Mouse (Mus musculus) gastrocnemius, postnatal 25 days (tissue): ENCODE data around the gene Idh3g. TPM values are rescaled to one million over a fixed set of nuclear protein-coding genes. Genes with fewer than 3 reads are reported as not detected.

ENCODE experiments used
- DNase-seq: peaks from one replicate; pipeline ENCODE4 v3.0.0; 2022
- long read RNA-seq, 2 experiments: library from polyadenylated mRNA; stranded (forward); transcript quantifications; one replicate each; pipeline ENCODE4 v2.0.0; 2021
- total RNA-seq, 2 experiments: library from RNA; stranded (reverse); gene quantifications; 1 replicate in 1 of 2; 2 replicates in 1 of 2; pipeline ENCODE4 v1.2.3; 2021

Idh3g gene
- 100 to 1,000 TPM; 399 to 430 TPM for total RNA-seq
- long read RNA-seq, experiment 1, partial matches to known transcripts: 17 of 461 reads
- long read RNA-seq, experiment 1, other reads (novel, unspliced or antisense): 442 of 461 reads
- long read RNA-seq, experiment 2, partial matches to known transcripts: 17 of 389 reads
- long read RNA-seq, experiment 2, other reads (novel, unspliced or antisense): 369 of 389 reads

DNA sequence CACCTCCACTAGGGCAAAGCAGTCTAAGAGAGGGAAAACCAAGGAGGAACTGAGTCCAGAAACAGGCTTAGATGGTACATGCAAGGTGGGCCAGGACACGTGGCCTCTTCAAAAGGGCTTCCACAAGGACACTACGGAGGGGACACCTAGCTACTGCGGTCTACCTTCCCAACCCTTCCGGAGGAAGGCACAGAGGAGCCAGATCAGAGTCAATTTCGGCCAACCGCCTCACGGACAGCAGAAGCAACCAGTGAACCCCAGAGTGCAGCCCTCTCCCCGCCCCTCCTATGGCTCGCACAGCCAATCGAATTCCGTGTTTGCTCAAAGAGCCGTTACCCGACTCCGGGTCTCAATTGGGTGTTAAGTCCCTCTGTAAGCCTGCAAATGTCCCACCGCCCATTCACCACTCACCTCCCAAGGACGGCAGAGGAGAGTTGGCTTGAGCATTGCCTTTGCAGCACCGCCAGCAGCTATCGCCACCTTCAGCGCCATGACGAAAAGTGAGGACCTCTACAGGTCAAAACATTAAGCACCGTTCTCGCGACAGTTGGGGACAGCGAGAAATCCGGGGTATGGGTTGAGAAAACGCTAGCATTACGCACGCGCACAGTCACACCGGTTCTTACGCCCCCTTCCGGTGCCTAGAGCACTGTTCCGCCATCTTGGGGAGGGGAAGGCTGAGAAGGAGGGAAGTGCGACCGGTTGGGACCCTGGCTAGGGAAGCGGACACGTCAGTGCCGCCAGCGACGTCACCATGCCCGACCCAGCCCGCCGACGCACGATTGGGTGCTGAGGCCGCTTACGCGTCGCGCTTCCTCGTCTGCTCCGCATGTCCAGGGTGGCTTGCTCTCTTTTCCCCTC lies at the start of gene Idh3g, which contains the start of gene Ssr4:
Gene Idh3g (minus strand): TSS at position 534 of the 861 bp plus-strand sequence.
Gene Ssr4 (plus strand): TSS at position 665 of the 861 bp plus-strand sequence.
- DNase-seq: peak; percentile 92

DNA sequence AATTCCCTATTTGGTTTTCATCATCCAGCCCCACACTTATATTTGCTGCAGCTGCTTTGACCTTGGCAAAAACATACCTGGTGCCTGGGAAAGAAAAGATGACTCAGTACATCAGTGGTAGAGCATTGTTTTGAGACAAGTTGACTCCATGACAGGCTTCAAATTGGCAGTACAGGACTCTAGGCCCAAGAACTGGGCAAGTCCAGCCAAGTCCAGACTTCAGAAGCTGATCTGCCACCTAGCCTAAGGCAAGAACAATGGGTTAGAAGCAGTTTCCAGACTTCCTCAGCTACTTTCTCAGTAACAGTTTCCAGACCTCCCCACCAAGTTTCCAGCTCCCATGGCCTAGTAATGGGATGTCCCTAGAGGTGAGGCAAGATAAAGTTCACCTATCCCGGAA lies 49.0 kb upstream of the Idh3g start:
- no peak for DNase-seq

DNA sequence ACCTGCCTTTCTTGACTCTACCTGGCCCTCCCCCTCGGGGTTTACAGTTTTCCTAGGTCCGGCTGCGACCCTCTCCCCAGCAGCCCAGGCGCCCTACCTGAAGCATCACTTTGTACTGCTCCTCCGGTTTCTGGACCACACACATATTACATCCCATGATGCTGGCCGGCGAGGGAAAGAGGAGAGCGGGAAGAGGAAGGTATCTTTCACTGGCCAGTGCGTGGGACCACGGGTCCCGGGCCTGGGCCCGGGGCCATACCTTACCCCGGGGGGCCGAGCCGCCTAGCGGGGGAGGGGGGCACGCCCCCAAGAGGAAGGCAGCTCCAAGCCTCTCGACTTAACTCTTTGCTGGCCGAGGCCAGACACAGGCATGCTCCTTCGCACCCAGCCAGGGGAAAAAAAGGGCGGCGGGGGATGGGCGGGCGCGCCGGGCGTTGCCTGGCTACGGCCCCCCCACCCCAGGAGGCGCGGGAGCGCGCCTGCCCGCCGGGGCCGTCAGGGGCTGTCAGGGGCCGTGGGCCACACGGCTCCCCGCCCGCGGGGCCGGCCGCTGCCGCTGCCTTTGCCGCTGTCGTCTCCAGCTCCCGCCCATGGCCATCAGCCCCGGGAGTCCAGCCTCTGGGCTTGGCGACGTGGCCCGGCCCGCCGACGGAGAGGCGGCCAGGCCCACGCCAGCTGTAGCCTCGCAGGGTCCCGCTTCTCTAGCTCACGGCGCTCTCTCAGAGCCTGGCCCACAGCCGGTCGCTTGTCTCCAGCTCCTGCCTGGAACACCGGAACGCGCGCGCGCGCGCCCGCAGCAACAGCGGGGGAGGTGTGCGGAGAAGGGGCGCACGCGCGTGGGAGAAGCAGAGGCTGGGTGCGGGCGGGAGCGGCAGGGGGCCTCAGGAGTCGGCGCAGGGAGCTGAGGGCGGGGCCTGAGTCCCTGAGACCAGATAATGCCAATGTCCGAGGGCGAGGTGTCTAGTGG lies 37.8 kb upstream of the Idh3g start, which contains the start of gene Pdzd4:
Gene Pdzd4 (minus strand): TSS at position 785 of the 967 bp plus-strand sequence.
- DNase-seq: peak; percentile 26

DNA sequence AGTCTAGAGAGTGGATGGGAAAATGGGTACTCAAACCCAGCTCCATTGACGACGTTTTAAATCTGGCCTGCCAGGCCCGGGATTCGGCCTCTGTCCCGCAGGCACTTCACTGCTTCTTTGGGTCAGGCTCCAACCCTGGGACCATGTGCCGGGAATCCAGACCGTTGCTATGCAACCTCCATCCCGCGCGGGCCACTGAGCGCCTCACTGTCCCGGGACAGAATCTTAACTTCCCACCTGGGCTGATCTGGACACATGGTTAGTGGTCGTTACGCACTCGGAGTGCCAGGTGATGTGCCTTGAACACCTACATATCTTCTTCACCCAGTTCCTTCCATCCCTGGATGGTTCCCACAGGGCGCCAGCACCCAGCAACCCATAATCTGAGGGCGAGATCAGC lies 37.0 kb upstream of the Idh3g start:
- no peak for DNase-seq

DNA sequence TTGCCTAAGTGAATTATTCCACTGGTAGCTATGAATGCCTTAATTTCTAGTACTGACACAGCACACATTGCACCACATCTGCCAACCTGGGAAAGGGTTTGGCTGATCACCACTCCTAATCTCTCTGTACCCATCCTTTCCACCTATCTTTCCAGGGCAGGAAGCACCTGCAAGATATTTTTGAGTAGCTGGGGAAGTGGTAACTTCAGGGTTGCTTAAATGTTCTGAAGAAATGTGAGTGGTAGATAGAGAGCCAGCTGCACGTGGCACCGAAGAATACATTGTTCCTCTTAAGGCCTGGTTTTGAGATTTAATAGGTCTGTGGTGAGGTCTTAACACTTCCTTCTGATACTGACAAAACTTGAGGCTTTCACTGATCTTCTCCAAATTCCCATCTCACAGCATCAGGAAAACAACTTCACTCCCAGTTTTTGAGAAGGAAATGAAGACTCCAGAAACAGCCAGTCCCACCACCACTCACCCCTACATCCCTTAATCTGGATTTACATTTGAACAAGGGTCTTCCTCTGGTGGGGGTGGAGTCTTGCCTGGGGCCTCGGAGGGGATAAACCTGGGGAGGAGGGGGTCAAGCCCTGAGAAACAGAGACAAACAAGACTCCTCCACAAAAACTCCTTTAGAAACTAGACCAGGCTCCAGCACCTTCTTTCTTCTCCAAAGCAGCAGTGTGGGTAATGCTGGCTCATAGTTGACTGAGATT lies 30.1 kb upstream of the Idh3g start:
- DNase-seq: no peak

DNA sequence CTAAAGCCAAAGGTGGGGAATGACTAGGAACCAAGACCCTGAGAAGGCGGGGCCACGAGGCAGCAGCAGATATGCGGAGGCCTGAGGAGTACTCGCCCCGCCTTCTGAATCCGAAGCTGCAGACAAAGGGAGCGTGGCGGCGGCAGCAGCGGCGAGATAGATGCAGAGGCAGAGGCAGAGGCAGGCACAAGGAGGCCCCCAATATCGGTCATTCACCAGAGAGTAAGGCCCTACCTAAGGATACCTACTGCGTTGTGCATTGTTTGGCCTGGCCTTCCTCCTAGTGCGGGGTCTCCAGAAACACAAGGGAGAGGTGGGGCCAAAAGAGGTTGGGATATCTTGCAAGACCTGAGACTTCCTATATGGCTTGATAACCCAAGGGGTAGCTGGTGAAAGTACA lies 28.4 kb upstream of the Idh3g start:
- DNase-seq: no peak

DNA sequence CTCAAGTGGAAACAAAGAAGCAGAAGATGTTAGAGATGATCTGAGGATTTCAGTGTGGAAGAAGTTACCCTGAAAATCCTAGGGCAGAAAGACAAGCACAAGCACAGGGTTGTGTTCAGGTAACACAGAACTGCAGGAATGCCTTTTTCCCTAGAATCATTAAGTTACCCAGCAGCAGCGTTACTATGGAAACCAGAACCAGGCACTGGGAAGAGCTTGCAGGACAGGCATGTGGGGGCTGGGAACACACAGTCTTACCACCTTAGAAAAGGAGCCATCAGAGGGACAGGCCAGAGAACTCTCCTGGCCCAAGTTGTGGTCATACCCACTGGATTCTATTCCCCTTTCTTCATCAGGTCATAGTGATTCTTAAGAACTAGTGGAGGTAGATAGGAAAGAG lies 19.1 kb upstream of the Idh3g start:
- no peak for DNase-seq

DNA sequence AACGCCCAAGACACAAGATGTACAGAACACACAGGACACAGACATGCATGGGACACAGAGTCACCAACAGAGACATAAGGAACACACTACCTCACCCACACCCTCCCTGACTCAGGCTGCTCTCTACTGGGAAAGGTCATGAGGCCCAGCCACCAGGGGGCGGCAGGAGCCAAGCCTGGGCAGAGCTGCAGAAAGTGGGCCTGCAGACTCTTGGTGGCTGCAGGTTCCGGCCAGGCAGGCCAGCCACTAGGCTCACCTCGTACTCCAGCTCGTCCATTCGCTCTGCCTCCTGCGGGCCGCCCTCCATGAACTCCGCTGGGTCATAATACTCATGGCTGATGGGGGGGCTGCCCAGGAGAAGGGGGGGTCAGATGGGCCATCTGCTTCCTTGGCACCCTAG lies 11.8 kb upstream of the Idh3g start:
- DNase-seq: peak; percentile 61

DNA sequence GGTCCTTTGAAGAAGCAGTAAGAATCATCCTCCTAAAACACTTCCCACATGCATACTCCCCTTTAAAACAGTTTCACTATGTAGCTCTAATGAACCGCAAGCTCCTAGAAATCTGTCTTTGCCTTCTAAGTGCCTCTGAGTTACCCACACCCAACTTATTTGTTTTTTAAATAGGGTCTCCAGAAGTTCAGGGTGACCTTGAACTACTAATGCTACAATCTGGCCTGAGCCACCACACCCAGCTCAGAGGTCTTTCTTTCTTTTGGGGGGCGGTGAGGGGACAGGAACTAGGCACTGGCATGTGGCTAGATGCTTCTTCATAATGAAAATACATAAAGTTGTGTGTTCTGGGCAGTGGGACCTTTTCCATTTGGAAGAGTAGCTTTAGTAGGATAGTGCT lies 10.8 kb upstream of the Idh3g start:
- no peak for DNase-seq

DNA sequence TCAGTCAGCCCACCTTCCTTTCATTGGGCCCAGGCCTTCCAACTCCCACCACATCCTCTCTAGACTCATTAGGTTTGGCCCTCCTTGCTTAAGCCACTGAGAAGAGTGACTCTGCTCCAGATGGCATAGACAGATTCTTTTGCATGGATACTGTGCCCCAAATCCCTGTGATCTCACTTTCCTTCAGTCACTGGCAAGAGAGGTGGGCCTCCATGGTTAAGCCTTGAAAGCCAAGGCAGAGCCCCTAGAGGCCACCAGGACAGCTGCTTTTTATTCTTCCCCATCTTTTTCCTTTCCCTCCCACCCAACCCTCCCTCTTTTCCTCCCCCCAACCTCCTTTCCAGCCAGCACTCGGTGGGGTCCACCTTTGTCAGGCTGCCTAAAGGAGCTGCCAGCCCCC lies 6.8 kb upstream of the Idh3g start:
- no peak for DNase-seq

DNA sequence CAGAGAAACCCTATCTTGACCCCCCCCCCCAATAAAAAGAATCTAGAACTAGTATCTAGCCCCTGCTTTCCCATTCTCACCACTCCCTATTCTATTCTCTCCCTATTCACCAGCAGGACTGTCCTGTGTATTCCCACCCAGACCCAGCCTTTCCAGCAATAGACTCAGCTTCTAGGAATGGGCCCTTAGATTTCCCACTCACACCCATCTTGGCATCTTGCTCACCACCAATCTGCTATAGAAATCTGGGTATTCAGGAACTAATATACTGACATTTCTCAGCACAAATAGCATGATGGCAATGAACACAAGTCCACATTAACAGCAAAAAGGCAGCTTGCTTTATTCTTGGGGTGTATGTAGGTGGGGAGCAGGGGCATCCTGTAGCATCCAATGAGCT lies 6.3 kb upstream of the Idh3g start:
- DNase-seq: no peak

DNA sequence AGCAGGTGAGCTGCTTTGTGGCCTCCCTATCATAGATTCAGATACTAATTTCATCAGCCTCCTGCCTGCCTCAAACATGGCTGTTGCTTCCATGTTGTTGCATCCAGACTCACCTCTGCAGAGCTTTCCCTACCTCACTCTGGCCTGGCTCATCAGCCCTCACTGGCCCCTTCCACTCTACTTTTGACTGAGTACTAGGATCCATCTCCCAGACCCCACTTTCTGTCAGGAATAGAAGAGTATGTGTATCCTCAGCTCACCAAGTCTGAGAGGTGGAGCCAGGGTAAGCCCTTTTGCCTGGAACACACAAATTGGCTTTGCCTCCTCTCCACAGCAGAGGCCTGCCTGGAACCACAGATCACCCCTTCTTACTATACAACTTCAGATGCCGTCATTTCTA lies 1.8 kb upstream of the Idh3g start:
- DNase-seq: no peak

DNA sequence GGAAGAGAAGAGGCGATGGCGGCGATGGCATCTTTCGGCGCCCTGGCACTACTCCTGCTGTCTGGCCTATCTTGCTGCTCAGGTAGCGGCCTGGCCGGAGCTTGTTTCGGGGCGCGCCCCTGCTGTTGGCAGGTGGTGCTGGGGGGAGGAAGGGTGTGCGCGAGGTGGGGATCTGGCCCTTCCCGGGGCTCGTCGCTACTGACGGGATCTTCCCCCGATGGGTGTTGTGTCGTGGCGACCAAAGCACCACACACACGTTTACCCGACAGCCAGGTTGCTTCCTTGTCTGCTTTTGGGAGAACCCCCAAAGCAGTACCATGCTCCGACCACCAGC lies 495 bp upstream of the Idh3g start:
- DNase-seq: no peak

DNA sequence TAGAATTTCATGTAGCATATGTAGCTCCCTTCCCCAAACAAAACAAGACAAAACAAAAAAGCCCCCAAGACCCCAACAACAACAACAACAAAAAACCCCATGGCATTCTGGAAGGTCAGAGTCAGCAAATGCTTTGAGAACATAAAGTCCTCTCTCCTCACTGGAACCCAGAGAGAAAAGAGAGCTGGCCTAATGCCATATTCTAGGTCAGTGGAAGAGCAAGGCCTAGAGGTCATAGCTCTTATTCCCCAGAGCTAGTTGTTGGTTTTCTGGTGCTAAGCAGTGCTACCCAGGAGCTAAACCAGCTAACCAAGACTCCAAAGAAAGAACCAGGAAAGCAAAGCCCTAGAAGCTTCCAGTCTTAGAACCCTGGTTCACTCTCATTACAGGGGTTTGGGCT lies 1.0 kb downstream of the Idh3g start:
- no peak for DNase-seq

DNA sequence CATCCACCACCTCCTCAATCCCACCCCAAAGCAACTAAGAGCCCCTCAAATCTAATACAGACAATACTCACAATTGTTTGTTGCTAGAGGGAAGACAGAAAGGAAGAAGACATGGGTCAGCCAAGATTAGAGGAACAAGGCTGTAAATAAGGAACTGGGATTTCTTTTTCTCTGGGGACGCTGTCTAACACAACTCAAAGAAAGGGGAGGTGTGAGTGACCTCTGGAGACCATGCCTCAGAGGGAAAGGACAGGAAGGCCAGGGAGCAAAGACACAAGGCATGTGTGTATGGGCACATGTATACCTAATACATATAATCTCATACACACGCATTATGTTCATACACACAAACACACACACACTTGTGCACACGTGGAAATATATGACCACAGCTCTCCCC lies 4.5 kb downstream of the Idh3g start:
- no peak for DNase-seq

DNA sequence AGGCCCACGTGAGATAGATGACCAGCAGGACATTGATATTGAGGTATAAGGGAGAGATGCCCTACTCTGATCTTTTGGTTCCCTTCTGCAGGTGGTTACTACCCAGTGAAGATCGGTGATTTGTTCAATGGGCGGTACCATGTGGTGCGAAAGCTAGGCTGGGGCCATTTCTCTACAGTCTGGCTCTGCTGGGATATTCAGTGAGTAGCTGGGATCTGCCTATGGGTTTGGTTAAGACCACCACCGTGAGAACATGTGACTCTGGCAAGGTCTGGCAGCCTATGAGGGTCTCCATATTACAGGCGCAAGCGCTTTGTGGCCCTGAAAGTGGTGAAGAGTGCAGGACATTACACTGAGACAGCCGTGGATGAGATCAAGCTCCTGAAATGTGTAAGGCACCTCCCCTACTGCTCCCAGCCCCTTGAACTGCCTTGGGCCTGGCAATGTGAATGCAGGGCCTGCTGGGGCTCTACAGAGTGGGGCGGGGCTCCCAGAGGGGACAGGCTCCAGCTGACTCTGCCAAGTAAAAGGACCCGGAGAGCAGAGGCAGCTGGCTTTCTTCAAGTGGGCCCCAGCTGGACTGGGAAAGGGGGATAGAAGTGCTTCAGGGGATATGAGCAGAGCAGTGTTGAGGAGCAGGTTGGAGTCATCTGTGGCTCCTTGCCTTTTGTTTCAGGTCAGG lies 11.8 kb downstream of the Idh3g start:
- peak; percentile 48 for DNase-seq

DNA sequence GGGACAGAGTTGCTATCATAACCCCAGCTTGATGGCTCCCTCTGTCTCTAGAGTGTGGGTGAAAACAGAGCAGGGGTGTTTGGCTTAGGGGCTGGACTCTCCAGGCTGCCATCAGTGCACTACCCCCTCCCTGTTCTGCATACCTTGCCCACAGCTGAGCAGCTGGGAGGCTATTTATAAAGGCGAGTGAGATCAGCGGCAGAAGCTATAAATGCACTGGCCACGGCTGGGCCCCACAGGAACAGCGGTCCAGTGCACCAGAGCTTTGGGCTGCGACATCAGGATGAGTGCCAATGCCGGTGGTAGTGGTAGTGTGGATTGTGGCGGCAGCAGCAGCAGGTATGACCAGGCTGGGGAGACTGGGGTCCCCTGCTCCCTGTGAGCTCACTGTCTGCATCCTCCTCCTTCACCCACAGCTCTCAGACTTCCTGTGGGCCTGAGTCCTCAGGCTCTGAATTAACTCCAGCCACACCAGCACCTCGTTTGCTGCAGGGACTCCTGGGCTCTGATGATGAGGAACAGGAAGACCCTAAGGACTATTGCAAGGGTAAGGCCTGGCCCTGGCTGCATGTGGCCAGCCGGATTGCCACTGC lies 12.4 kb downstream of the Idh3g start, which contains the start of gene Srpk3:
Gene Srpk3 (plus strand): TSS at position 238 of the 593 bp plus-strand sequence.
- peak; percentile 59 for DNase-seq

DNA sequence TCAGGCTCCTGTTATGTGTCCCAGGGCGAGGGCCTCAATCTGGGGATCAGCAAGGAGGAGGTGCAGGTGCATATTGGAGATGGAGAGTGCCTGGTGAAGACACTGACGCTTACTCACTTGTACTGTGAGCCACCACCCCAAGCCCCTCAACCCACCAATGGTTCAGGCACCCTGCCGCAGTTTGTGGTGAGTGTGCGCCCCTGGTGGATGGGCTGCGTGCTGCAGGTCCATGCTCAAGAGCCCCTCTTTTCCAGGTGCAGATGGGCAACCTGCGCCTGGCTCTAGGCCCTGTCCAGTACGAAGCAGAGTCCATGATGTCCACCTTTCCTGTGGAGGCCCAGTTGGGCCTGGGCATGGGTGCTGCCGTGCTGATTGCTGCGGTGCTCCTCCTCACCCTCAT lies 19.4 kb downstream of the Idh3g start:
- no peak for DNase-seq

DNA sequence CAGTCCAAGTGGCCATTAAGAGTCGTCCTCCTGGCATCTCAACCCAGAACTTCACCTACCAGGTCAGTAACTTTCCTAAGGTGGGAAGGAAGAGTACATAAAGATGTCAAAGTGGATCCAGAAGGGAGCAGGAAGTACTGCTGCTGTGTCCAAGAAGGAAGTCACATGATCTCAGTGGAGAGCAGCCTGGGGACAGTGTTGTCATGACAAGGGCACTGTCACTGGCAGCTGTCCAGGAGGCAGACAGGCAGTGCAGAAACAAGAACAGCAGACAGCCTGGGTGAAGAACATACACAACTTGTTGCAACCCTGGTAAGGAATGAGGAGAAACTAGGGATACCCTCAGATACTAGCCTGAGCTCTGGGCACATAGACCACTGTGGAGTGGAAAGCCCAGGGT lies 21.4 kb downstream of the Idh3g start:
- peak; percentile 33 for DNase-seq

DNA sequence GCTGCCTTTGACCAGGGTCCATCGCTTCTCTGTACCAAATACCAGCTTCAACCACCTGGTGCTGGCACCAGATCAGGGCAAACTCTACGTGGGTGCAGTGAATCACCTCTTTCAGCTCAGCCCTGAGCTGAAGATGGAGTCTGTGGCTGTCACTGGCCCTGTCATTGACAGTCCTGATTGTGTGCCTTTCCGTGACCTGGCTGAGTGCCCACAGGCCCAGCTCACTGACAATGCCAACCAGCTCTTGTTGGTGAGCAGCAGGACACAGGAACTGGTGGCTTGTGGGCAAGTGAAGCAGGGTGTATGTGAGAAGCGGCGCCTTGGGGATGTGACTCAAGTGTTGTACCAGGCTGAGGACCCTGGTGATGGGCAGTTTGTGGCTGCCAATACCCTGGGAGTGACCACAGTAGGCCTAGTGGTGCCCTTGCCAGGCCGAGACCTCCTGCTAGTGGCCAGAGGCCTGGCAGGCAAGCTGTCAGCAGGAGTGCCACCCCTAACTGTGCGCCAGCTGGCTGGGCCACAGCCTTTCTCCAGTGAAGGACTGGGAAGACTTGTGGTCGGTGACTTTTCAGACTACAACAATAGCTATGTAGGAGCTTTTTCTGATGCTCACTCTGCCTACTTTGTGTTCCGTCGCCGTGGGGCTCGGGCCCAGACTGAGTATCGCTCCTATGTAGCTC lies 27.9 kb downstream of the Idh3g start:
- no peak for DNase-seq
